ENCODE assay signal across 8 mouse cellular contexts in genomic region chr14:122106822-122107468, GRCm38 (mm10). TPM values are rescaled to one million over a fixed set of nuclear protein-coding genes. Genes with fewer than 3 reads are reported as not detected.
A peak's percentile ranks its signal among the peaks of the same experiment; 100 is the strongest.
DNase-seq lines count a peak whose midpoint lies in the region; ATAC-seq and TF ChIP-seq lines count a peak whose summit lies in the region.

Gene Tm9sf2, plus strand, starts transcription at chr14:122107038.

- peak; percentile 98 for DNase-seq in brain, embryonic 14.5 days (ENCODE audit: low read depth)
- peak; percentile 96 for DNase-seq in kidney, postnatal 0 days (ENCODE audit: low spot score)
- peak; percentile 89 for DNase-seq in liver, embryonic 11.5 days (ENCODE audit: low spot score)
- DNase-seq in naive thymus-derived CD4-positive, alpha-beta T cell, adult 2 months (ENCODE audit: low read depth): peak; percentile 96

- H3K79me2 ChIP-seq in C2C12 (ENCODE audit: control insufficient read depth, insufficient read depth): peaks cover 50% of the 10 kb centered on the region

- H3K27ac ChIP-seq in heart, embryonic 11.5 days (ENCODE audit: low read depth, low read length): peak within 1 kb of the TSS; percentile 98
- peak within 1 kb of the TSS; percentile 99 for H3K27ac ChIP-seq in kidney, postnatal 0 days
- H3K27ac ChIP-seq in liver, embryonic 11.5 days (ENCODE audit: low read depth, low read length): peak within 1 kb of the TSS; percentile 95
- H3K27ac ChIP-seq in stomach, embryonic 14.5 days (ENCODE audit: low read length): peak within 1 kb of the TSS; percentile 94

- peaks cover 11% of the 10 kb centered on the region for H3K36me3 ChIP-seq in C2C12 (ENCODE audit: control insufficient read depth, insufficient read depth)
- H3K36me3 ChIP-seq in erythroblast, embryonic 14.5 days (ENCODE audit: control insufficient read depth): peaks cover 26% of the 10 kb centered on the region
- no peaks in the 10 kb centered on the region for H3K36me3 ChIP-seq in heart, embryonic 11.5 days (ENCODE audit: control insufficient read depth, insufficient read depth, low read length)
- 0 out of 2 replicates have a peak, but pooled peaks cover 4% of the 10 kb centered on the region for H3K36me3 ChIP-seq in kidney, postnatal 0 days (ENCODE audit: insufficient read depth, low read length)
- H3K36me3 ChIP-seq in liver, embryonic 11.5 days (ENCODE audit: control insufficient read depth, insufficient read depth, low read length): 0 out of 2 replicates have a peak, but pooled peaks cover 6% of the 10 kb centered on the region
- 0 out of 2 replicates have a peak, but pooled peaks cover 2% of the 10 kb centered on the region for H3K36me3 ChIP-seq in stomach, embryonic 14.5 days (ENCODE audit: control insufficient read depth, insufficient read depth, low read length)

- no peak for TF ChIP-seq CTCF in C2C12 (IDR thresholded peaks at IDR 0.05; ENCODE audit: control insufficient read depth, insufficient read depth, insufficient read length)
- TF ChIP-seq CTCF in brain, embryonic 14.5 days (IDR thresholded peaks at IDR 0.05; ENCODE audit: borderline replicate concordance, extremely low read depth, insufficient read depth, insufficient read length): no peak
- no peak for TF ChIP-seq CTCF in kidney, postnatal 0 days (IDR thresholded peaks at IDR 0.05; ENCODE audit: low read depth)

- no peaks in the 10 kb centered on the region for H3K27me3 ChIP-seq in C2C12 (ENCODE audit: control insufficient read depth, insufficient read depth, insufficient read length)
- H3K27me3 ChIP-seq in erythroblast, embryonic 14.5 days (ENCODE audit: control insufficient read depth): no peaks in the 10 kb centered on the region
- no peaks in the 10 kb centered on the region for H3K27me3 ChIP-seq in heart, embryonic 11.5 days (ENCODE audit: control insufficient read depth, insufficient read depth, low read length)
- no peaks in the 10 kb centered on the region for H3K27me3 ChIP-seq in kidney, postnatal 0 days (ENCODE audit: insufficient read depth, low read length)
- no peaks in the 10 kb centered on the region for H3K27me3 ChIP-seq in liver, embryonic 11.5 days (replicated peaks; ENCODE audit: control insufficient read depth, insufficient read depth, low read length)
- H3K27me3 ChIP-seq in stomach, embryonic 14.5 days (ENCODE audit: control insufficient read depth, insufficient read depth, low read length): no peaks in the 10 kb centered on the region

- peak within 1 kb of the TSS; percentile 86 for H3K4me2 ChIP-seq in heart, embryonic 11.5 days
- peak within 1 kb of the TSS; percentile 75 for H3K4me2 ChIP-seq in kidney, postnatal 0 days (ENCODE audit: low read length)
- peak within 1 kb of the TSS; percentile 90 for H3K4me2 ChIP-seq in liver, embryonic 11.5 days
- peak within 1 kb of the TSS; percentile 78 for H3K4me2 ChIP-seq in stomach, embryonic 14.5 days (replicated peaks; ENCODE audit: low read depth, low read length)

- peak within 1 kb of the TSS; percentile 99 for H3K9ac ChIP-seq in heart, embryonic 11.5 days (ENCODE audit: low read depth, low read length)
- H3K9ac ChIP-seq in kidney, postnatal 0 days (ENCODE audit: low read depth, low read length): peak within 1 kb of the TSS; percentile 98
- peak within 1 kb of the TSS; percentile 91 for H3K9ac ChIP-seq in liver, embryonic 11.5 days (ENCODE audit: low read depth, low read length)
- H3K9ac ChIP-seq in stomach, embryonic 14.5 days (replicated peaks; ENCODE audit: low read depth, low read length): peak within 1 kb of the TSS; percentile 75

- H3K4me1 ChIP-seq in erythroblast, embryonic 14.5 days (ENCODE audit: control insufficient read depth): peaks cover 51% of the 10 kb centered on the region
- peaks cover 20% of the 10 kb centered on the region for H3K4me1 ChIP-seq in heart, embryonic 11.5 days (ENCODE audit: control insufficient read depth, insufficient read depth, low read length)
- H3K4me1 ChIP-seq in kidney, postnatal 0 days (replicated peaks; ENCODE audit: insufficient read depth, low read length): peaks cover 27% of the 10 kb centered on the region
- H3K4me1 ChIP-seq in liver, embryonic 11.5 days (replicated peaks; ENCODE audit: control insufficient read depth, insufficient read depth, low read length): peaks cover 22% of the 10 kb centered on the region
- H3K4me1 ChIP-seq in stomach, embryonic 14.5 days (ENCODE audit: control insufficient read depth, insufficient read depth, low read length): peaks cover 24% of the 10 kb centered on the region

- peaks cover 48% of the 10 kb centered on the region for H3K79me3 ChIP-seq in C2C12 (ENCODE audit: low read depth)

- peak; percentile 85 for TF ChIP-seq POLR2A in brain, embryonic 14.5 days (IDR thresholded peaks at IDR 0.05; ENCODE audit: borderline replicate concordance, extremely low read depth, insufficient read depth, insufficient read length, poor library complexity, severe bottlenecking)

- peak within 1 kb of the TSS; percentile 99 for H3ac ChIP-seq in C2C12 (ENCODE audit: control insufficient read depth, insufficient read length, low read depth)

- peak within 1 kb of the TSS; percentile 95 for H3K4me3 ChIP-seq in C2C12 (ENCODE audit: insufficient read depth, poor library complexity, severe bottlenecking)
- peak within 1 kb of the TSS; percentile 79 for H3K4me3 ChIP-seq in erythroblast, embryonic 14.5 days (replicated peaks)
- peak within 1 kb of the TSS; percentile 100 for H3K4me3 ChIP-seq in heart, embryonic 11.5 days (ENCODE audit: low read depth, low read length)
- peak within 1 kb of the TSS; percentile 100 for H3K4me3 ChIP-seq in kidney, postnatal 0 days (replicated peaks; ENCODE audit: low read depth, low read length)
- peak within 1 kb of the TSS; percentile 86 for H3K4me3 ChIP-seq in liver, embryonic 11.5 days (ENCODE audit: low read depth, low read length)
- peak within 1 kb of the TSS; percentile 69 for H3K4me3 ChIP-seq in stomach, embryonic 14.5 days (ENCODE audit: low read depth, low read length)

- peak; percentile 87 for ATAC-seq in heart, embryonic 11.5 days (replicated peaks; ENCODE audit: insufficient number of reproducible peaks, low FRiP score, low TSS enrichment)
- ATAC-seq in kidney, postnatal 0 days (replicated peaks; ENCODE audit: low FRiP score, low read depth): peak; percentile 84
- ATAC-seq in liver, embryonic 11.5 days (replicated peaks; ENCODE audit: low FRiP score): peak; percentile 86
- ATAC-seq in stomach, embryonic 14.5 days (ENCODE audit: insufficient number of reproducible peaks, insufficient read depth, low FRiP score, low read depth): peak; percentile 90

- WGBS in heart, embryonic 11.5 days (ENCODE audit: insufficient replicate concordance): under 1% methylated on average over 67 of the region's 76 CpGs
- under 1% methylated on average over 68 of the region's 76 CpGs for WGBS in kidney, postnatal 0 days
- WGBS in liver, embryonic 11.5 days: under 1% methylated on average over 76 of the region's 76 CpGs
- under 1% methylated on average over 76 of the region's 76 CpGs for WGBS in stomach, embryonic 14.5 days

- peaks cover under 1% of the 10 kb centered on the region; the same call in 1 of the 2 replicates for H3K9me3 ChIP-seq in erythroblast, embryonic 14.5 days (ENCODE audit: control insufficient read depth, low read length)
- no peaks in the 10 kb centered on the region for H3K9me3 ChIP-seq in heart, embryonic 11.5 days (replicated peaks; ENCODE audit: control insufficient read depth, low read length)
- H3K9me3 ChIP-seq in kidney, postnatal 0 days (replicated peaks; ENCODE audit: low read length): no peaks in the 10 kb centered on the region
- no peaks in the 10 kb centered on the region for H3K9me3 ChIP-seq in liver, embryonic 11.5 days (ENCODE audit: control insufficient read depth, low read length)
- no peaks in the 10 kb centered on the region for H3K9me3 ChIP-seq in stomach, embryonic 14.5 days (ENCODE audit: control insufficient read depth, low read depth, low read length)

TF ChIP-seq in C2C12, 6 proteins besides CTCF, POLR2A, EP300 and RAD21:
- TF ChIP-seq USF1 (IDR thresholded peaks at IDR 0.05; ENCODE audit: low read depth) (no peak), MAX (IDR thresholded peaks at IDR 0.05) (peak; percentile 46)

RNA-seq across cellular contexts. Expression of gene Tm9sf2, which starts in this region (rescaled TPM):
- 44.6 TPM for polyA plus RNA-seq in C2C12 (2012; fragmentation: generic; extraction: Trizol)
- 64.7 and 85.3 TPM in 2 replicates for polyA plus RNA-seq in brain, embryonic 14.5 days (2012; rRNA removed)
- polyA plus RNA-seq in erythroblast, embryonic 14.5 days (2012): 1.3 and 2.7 TPM in 2 replicates
- polyA plus RNA-seq in heart, embryonic 11.5 days (2014; fragmentation: Nextera tagmentation; extraction: Ambion mirVana): 111 and 136 TPM in 2 replicates
- polyA plus RNA-seq in kidney, postnatal 0 days (2015; fragmentation: Nextera tagmentation; extraction: Ambion mirVana): 221 and 232 TPM in 2 replicates
- polyA plus RNA-seq in liver, embryonic 11.5 days (2014; fragmentation: Nextera tagmentation; extraction: Ambion mirVana): 120 and 138 TPM in 2 replicates
- polyA plus RNA-seq in stomach, embryonic 14.5 days (2014; fragmentation: Nextera tagmentation; extraction: Ambion mirVana): 166 and 188 TPM in 2 replicates

Comparison
In these comparisons a context has a peak if more than half of its experiments do, and no peak if none do; other contexts are left out.
1. Peak in every context shown above with its lines: DNase-seq, ATAC-seq, H3K4me3 ChIP-seq and H3K27ac ChIP-seq.
2. RNA of gene Tm9sf2 (polyA plus RNA-seq): 221 to 232 TPM in kidney, postnatal 0 days, 166 to 188 TPM in stomach, embryonic 14.5 days, 120 to 138 TPM in liver, embryonic 11.5 days, 111 to 136 TPM in heart, embryonic 11.5 days, 64.7 to 85.3 TPM in brain, embryonic 14.5 days and 44.6 TPM in C2C12 (single experiment); 1.3 to 2.7 TPM in erythroblast, embryonic 14.5 days; every median in the first group is over 10 times any median in the second.